Mouse (Mus musculus) brain, embryonic 14.5 days (tissue): Measurements from ENCODE around the gene Celf3. TPM values are rescaled to one million over a fixed set of nuclear protein-coding genes. Genes with fewer than 3 reads are reported as not detected.

ENCODE experiments used
- DNase-seq: peaks from one replicate; pipeline ENCODE4 v3.0.0-alpha.2; 2011; ENCODE audit warnings: low read depth
- CTCF ChIP-seq: fragments of 200-500 bp; IDR thresholded peaks from 2 replicates; pipeline ENCODE4 v1.5.1; 2012; ENCODE audit warnings: inconsistent platforms, mild to moderate bottlenecking, moderate library complexity, borderline replicate concordance; ENCODE audit not compliant: insufficient read depth, insufficient read length; ENCODE audit errors: extremely low read depth
- POLR2A ChIP-seq: fragments of 200-500 bp; IDR thresholded peaks from 2 replicates; pipeline ENCODE4 v1.6.1; 2012; ENCODE audit warnings: mild to moderate bottlenecking, inconsistent platforms, borderline replicate concordance; ENCODE audit not compliant: poor library complexity, insufficient read depth, insufficient read length, severe bottlenecking; ENCODE audit errors: extremely low read depth
- polyA plus RNA-seq: library from polyadenylated mRNA; depleted of rRNA; stranded (reverse); fragments of >200 nt; gene quantifications from 2 replicates; pipeline ENCODE4 v1.2.3, GENCODE M21; 2012; rRNA removed

Celf3 gene
- polyA plus RNA-seq, 1 experiment: 696 TPM

DNA sequence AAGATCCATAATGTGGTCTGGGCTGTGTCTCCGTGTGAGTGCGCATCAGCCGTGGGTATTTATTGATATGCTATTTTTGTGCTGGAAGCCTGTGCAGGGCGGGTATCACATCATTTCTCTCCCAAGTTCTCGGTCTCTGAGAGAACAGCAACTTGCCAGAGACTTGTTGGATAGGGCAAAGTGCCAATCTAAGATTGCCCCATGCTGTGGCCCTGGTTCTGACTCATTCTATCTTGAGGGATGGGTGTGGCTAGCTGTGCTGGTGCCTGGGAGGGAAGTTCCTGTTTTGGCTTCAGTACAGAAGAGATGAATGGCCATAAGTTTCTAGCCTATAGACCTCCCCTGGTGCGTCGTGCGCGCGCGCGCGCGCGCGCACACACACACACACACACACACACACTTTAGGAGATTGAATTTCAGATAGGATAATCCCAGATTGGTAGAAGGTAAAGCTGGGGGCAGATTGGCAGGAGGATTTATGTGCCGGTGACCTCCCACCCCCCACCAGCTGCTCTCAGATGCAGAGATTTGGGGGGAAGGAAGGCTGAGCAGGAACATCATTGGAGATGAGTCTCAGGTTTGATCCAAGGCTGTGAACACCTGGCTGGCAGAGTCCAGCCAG, 4.8 kb downstream of the Celf3 start:
- TF ChIP-seq CTCF: no peak
- TF ChIP-seq POLR2A: no peak
- DNase-seq: no peak

GRCm38 (mm10) chr3:94483790-94484439, 5.8 kb downstream of the Celf3 start:
- TF ChIP-seq CTCF: no peak
- TF ChIP-seq POLR2A: no peak
- DNase-seq: peak; percentile 98

DNA sequence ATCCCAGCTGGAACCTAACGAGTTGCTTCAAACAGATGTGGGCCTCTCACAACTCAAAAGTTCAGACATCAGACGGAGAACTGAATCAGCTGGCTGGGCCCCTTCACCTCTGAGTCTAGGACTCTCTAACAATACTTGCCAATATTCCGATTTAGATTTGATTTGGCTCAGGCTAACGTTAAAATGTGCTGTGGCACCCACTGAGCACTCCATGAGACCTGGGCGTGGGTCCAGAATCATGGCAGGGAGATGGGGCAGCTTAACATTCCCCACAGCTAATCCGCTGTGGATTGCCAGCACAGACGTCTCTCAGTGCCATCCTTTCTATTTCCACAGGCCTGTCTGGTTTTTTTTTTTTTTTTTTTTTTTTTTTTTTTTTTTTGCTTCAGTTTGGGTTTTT, 7.8 kb downstream of the Celf3 start:
- DNase-seq: peak; percentile 68

DNA sequence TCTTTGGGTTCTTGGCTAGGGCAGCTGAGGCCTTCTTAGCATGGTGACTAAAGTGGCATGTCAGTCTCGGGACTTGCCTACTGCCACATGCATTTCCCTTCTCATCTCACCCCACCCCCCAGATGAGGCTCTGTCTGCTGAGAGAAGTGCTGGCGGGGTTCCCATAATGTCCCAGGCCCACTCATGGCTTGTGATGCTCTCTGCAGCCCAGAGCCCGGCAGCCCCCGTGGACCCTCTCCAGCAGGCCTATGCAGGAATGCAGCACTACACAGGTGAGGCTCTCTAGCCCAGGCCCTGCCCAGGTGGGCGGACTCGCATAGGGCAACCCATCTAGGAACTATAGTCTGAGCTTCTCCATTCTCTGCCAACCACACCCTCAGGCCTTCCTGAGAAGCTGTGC, 9.5 kb downstream of the Celf3 start:
- DNase-seq: no peak
- TF ChIP-seq POLR2A (no peak), CTCF (no peak)

More for the DNA sequence above, 7.8 kb downstream of the Celf3 start:
- TF ChIP-seq POLR2A (no peak), CTCF (no peak)

DNA sequence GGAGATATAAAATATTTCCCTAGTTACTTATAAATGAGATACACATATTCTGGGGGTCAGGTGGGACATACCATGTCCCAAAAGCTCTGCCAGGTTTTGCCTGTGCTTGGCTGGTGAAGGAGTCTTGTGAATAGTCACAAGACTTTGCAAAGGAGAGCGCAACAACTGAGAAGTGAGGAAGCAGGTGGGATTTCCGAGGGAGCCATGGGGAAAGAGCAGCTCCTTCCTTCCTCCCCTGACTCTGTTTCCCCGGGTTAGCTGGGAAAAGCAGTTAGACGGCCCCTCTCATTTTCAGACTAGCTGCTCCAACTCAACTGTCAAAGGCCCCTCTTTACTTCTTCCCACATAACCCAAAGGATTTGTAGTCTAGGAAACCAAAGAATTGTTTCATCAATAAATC, 19.1 kb downstream of the Celf3 start:
- TF ChIP-seq POLR2A (no peak), CTCF (no peak)
- no peak for DNase-seq

DNA sequence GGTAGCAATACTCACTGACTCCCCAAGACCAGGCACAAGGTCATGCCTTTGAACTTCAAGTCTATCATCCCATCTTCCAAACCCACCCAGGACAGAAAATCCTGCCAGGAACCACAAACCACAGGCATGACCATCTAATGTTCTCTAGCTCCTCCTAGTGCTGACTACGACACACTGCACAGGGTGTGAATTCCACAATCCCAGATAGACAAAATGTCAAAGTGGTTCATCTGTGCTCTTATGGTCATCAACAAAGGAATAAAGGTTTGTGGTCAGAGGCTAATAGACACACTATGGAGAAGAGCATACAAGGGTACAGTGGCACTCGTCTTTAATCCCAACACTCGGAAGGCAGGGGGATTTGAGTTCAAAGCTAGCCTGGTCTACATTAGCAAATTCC, 24.1 kb downstream of the Celf3 start:
- peak; percentile 75; the same call in 1 of the 2 replicates for TF ChIP-seq CTCF
- TF ChIP-seq POLR2A: no peak
- peak; percentile 63 for DNase-seq

DNA sequence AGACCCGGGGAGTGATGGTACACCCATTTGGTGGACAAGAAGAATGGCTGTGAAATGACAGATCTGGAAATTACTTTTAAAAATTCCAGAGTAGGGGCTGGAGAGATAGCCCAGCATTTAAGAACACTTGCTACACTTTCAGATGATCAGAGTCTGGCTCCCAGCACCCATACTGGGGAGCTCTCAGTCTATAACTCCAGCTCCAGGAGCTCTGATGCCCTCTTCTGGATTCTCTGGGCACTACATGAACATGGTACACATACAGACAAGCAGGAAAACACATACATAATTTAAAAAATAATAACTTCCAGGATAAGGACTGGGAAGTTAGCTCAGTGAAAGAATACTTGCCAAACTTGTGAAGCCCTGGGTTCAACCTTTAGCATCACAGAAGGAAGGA, 28.6 kb downstream of the Celf3 start:
- no peak for DNase-seq
- TF ChIP-seq POLR2A (no peak), CTCF (peak; percentile 27; the same call in 1 of the 2 replicates)

- TF ChIP-seq POLR2A (no peak), CTCF (no peak)
- no peak for DNase-seq
Observed at GRCm38 (mm10) chr3:94526731-94527130, 48.6 kb downstream of the Celf3 start.

GRCm38 (mm10) chr3:94533968-94534367, 55.9 kb downstream of the Celf3 start:
- DNase-seq: peak; percentile 30
- TF ChIP-seq CTCF (peak; percentile 45; the same call in 1 of the 2 replicates), POLR2A (no peak)

- TF ChIP-seq CTCF: no peak
- TF ChIP-seq POLR2A: no peak
- no peak for DNase-seq
Observed at GRCm38 (mm10) chr3:94537187-94537586, 59.1 kb downstream of the Celf3 start.

Other genes starting within 250 kb of the Celf3 start
- not detected in 2 replicates for gene Gm4778, start 214.3 kb upstream of the Celf3 start, polyA plus RNA-seq
- 19.2 and 22.3 TPM in 2 replicates for gene Them4, start 168.2 kb upstream of the Celf3 start, polyA plus RNA-seq
- 0.26 and 1.4 TPM in 2 replicates for gene Them5, start 136.2 kb upstream of the Celf3 start, polyA plus RNA-seq
- 1.0 and 1.3 TPM in 2 replicates for gene C2cd4d, start 115.9 kb upstream of the Celf3 start, polyA plus RNA-seq
- 0.97 and 1.5 TPM in 2 replicates for gene Rorc, start 105.5 kb upstream of the Celf3 start, polyA plus RNA-seq
- gene Lingo4, start 79.8 kb upstream of the Celf3 start, polyA plus RNA-seq: 0.55 and 0.70 TPM in 2 replicates
- gene Tdrkh, start 65.0 kb upstream of the Celf3 start, polyA plus RNA-seq: 15.2 and 24.2 TPM in 2 replicates
- gene Mrpl9, start 35.0 kb upstream of the Celf3 start, polyA plus RNA-seq: 48.8 and 51.9 TPM in 2 replicates
- gene Oaz3, start 34.4 kb upstream of the Celf3 start, polyA plus RNA-seq: 0.16 and 0.57 TPM in 2 replicates
- 5.7 and 5.8 TPM in 2 replicates for gene Riiad1, start 2.0 kb downstream of the Celf3 start, polyA plus RNA-seq
- 34.0 and 45.1 TPM in 2 replicates for gene Snx27, start 104.4 kb downstream of the Celf3 start, polyA plus RNA-seq
- not detected in 2 replicates for gene Gm10972, start 164.8 kb downstream of the Celf3 start, polyA plus RNA-seq
- gene Tuft1, start 180.6 kb downstream of the Celf3 start, polyA plus RNA-seq: 4.5 and 4.7 TPM in 2 replicates
- 0.52 and 0.57 TPM in 2 replicates for gene Selenbp2, start 215.3 kb downstream of the Celf3 start, polyA plus RNA-seq